Mouse (Mus musculus) bone marrow macrophage, adult 2 months (primary cell): ENCODE results near the gene Polr3e.

Experiments
- CTCF ChIP-seq: IDR thresholded peaks from 2 replicates; pipeline ENCODE4 v1.5.1; 2012; ENCODE audit warnings: low read depth, mild to moderate bottlenecking, low read length, moderate library complexity
- POLR2A ChIP-seq: IDR thresholded peaks from 2 replicates; pipeline ENCODE4 v1.6.1; 2012; ENCODE audit warnings: mild to moderate bottlenecking, low read depth, low read length, borderline replicate concordance

GRCm38 (mm10) chr7:120960116-120960515 is 42.6 kb downstream of the Polr3e start:
- no peak for TF ChIP-seq CTCF
- TF ChIP-seq POLR2A, result no peak
